Mouse (Mus musculus): ENCODE measurements around the gene Zswim9. TPM values are rescaled to one million over a fixed set of nuclear protein-coding genes. Genes with fewer than 3 reads are reported as not detected.
A peak's percentile ranks its signal among the peaks of the same experiment; 100 is the strongest.

Gene Zswim9
- polyA plus RNA-seq, 1 experiment from 2014 or later = 3.3 TPM

DNA sequence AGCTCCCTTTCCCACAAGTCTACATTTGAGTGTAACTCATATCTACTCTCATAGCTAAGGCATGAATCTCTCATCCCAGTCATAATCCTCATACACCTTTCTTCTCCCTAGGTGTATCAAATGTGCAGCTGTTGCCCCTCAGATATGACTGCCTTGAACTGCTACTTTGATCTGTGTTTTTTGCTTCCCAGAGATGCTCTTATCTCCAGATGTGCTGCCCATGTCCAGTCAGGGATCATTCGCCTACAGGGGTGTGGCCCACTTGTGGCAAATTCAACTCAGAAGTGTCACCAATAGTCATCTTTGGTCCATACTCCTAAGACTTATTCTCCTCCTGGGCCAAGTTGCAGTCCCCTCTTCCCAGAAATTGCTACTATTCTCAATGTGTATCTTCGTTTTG is 688 bp downstream of the Zswim9 start:
- peak overlapping the region; percentile 84 for H3K4me3 ChIP-seq (ENCODE audit: low read depth, low read length)
- H3K4me2 ChIP-seq (ENCODE audit: low read depth, low read length) = peak overlapping the region; percentile 63
- H3K27me3 ChIP-seq (ENCODE audit: control insufficient read depth, insufficient read depth, low read depth, low read length) = no peaks in the 10 kb centered on the region
- peaks cover 15% of the 10 kb centered on the region; the same call in 1 of the 2 replicates for H3K36me3 ChIP-seq (ENCODE audit: control insufficient read depth, insufficient read depth)
- peak; percentile 7; the same call in 1 of the 2 replicates for ATAC-seq (ENCODE audit: low read depth)
- peak overlapping the region; percentile 87 for H3K9ac ChIP-seq (ENCODE audit: low read depth, low read length)
- WGBS (ENCODE audit: insufficient replicate concordance) = 9% methylated on average over 2 of the region's 2 CpGs
- no peaks in the 10 kb centered on the region for H3K9me3 ChIP-seq (replicated peaks; ENCODE audit: control insufficient read depth, low read length)
- H3K27ac ChIP-seq (ENCODE audit: low read length) = peak overlapping the region; percentile 89
- peaks cover 9% of the 10 kb centered on the region for H3K4me1 ChIP-seq (ENCODE audit: control insufficient read depth, low read depth, low read length)

DNA sequence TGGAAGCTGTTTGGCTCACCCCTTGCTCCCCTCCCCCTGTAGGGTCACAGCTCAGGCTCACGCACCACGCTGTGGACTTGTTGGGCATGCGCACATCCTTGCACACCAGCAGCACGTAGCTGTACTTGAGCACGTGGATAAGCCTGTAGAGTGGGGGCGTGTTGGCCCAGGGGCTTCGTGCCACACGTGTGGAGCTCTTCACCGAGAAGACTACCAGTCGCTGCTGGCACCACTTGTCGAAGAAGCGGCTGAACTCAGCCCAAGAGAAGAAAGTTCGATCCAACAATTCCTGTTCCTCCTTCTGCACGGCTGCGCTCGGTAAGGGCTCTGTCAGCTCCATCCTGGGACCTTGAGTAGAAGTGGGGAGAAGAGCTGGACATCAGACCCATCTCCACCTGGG is 1.4 kb downstream of the Zswim9 start, which contains the start of gene Lig1:
Gene Lig1, plus strand, starts transcription at position 203 of the 400 bp plus-strand sequence.
- Histone ChIP-seq H3K36me3 (ENCODE audit: control insufficient read depth, insufficient read depth) (peaks cover 8% of the 10 kb centered on the region; the same call in 1 of the 2 replicates), H3K4me3 (ENCODE audit: low read depth, low read length) (peak within 1 kb of the TSS; percentile 84), H3K9ac (ENCODE audit: low read depth, low read length) (peak within 1 kb of the TSS; percentile 87), H3K27ac (ENCODE audit: low read length) (peak within 1 kb of the TSS; percentile 89), H3K4me2 (ENCODE audit: low read depth, low read length) (peak within 1 kb of the TSS; percentile 63), H3K9me3 (replicated peaks; ENCODE audit: control insufficient read depth, low read length) (no peaks in the 10 kb centered on the region), H3K4me1 (ENCODE audit: control insufficient read depth, low read depth, low read length) (peaks cover 9% of the 10 kb centered on the region), H3K27me3 (ENCODE audit: control insufficient read depth, insufficient read depth, low read depth, low read length) (no peaks in the 10 kb centered on the region)
- 90% methylated on average over 16 of the region's 16 CpGs for WGBS (ENCODE audit: insufficient replicate concordance)
- no peak for ATAC-seq (ENCODE audit: low read depth)

DNA sequence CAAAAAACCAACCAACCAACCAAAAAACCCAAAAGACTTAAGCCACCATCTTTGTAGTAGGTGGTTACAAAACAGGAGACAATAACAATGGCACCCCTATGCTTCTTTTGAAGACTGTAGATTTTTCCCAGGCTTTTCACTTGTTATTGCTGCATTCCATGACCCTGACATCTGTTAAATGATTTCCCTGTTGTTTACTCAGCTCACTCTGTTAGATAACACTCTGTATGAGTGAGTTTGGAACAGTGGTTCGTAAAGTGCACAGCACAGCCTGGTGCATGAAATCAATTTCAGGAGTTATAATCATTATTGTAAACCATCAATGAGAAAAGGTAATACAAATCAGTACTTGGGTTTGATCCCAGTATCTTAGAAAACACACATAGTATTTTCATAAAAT is 6.8 kb downstream of the Zswim9 start:
- ATAC-seq (ENCODE audit: low read depth) = peak; percentile 80

DNA sequence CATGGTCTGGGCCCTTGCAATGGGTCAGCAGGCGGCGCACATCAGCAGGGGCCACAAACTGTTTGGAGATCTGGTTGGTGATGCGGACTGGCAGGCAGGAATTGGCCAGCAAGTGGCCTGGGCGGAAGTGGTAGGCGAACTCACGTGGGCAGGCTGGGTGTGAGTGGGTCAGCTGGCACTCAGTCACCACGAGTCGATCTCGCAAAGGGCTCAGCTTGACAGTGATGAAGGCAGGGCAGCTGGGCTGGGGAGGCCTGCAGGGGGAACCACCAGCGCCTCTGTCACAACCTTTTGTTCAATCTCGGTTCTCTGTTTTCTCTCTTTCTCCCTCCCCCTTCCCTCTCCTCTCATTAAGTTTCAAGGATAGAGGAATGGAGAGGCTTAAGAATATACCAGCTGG is 9.1 kb downstream of the Zswim9 start:
- H3K4me2 ChIP-seq (ENCODE audit: low read depth, low read length) = no peak overlapping the region
- H3K9ac ChIP-seq (ENCODE audit: low read depth, low read length) = no peak overlapping the region
- ATAC-seq (ENCODE audit: low read depth) = no peak
- H3K27ac ChIP-seq (ENCODE audit: low read length) = no peak overlapping the region
- 74% methylated on average over 11 of the region's 11 CpGs for WGBS (ENCODE audit: insufficient replicate concordance)
- no peak overlapping the region for H3K4me3 ChIP-seq (ENCODE audit: low read depth, low read length)
- no peaks in the 10 kb centered on the region for H3K4me1 ChIP-seq (ENCODE audit: control insufficient read depth, low read depth, low read length)
- no peaks in the 10 kb centered on the region for H3K36me3 ChIP-seq (ENCODE audit: control insufficient read depth, insufficient read depth)
- H3K9me3 ChIP-seq (replicated peaks; ENCODE audit: control insufficient read depth, low read length) = no peaks in the 10 kb centered on the region
- no peaks in the 10 kb centered on the region for H3K27me3 ChIP-seq (ENCODE audit: control insufficient read depth, insufficient read depth, low read depth, low read length)

More for the DNA sequence above, 6.8 kb downstream of the Zswim9 start:
- WGBS (ENCODE audit: insufficient replicate concordance) = 64% methylated on average over 1 of the region's 1 CpGs
- H3K36me3 ChIP-seq (ENCODE audit: control insufficient read depth, insufficient read depth) = peaks cover 5% of the 10 kb centered on the region; the same call in 1 of the 2 replicates
- no peak overlapping the region for H3K4me3 ChIP-seq (ENCODE audit: low read depth, low read length)
- H3K27me3 ChIP-seq (ENCODE audit: control insufficient read depth, insufficient read depth, low read depth, low read length) = no peaks in the 10 kb centered on the region
- no peaks in the 10 kb centered on the region for H3K9me3 ChIP-seq (replicated peaks; ENCODE audit: control insufficient read depth, low read length)
- H3K4me2 ChIP-seq (ENCODE audit: low read depth, low read length) = no peak overlapping the region
- no peaks in the 10 kb centered on the region for H3K4me1 ChIP-seq (ENCODE audit: control insufficient read depth, low read depth, low read length)
- no peak overlapping the region for H3K27ac ChIP-seq (ENCODE audit: low read length)
- H3K9ac ChIP-seq (ENCODE audit: low read depth, low read length) = no peak overlapping the region

DNA sequence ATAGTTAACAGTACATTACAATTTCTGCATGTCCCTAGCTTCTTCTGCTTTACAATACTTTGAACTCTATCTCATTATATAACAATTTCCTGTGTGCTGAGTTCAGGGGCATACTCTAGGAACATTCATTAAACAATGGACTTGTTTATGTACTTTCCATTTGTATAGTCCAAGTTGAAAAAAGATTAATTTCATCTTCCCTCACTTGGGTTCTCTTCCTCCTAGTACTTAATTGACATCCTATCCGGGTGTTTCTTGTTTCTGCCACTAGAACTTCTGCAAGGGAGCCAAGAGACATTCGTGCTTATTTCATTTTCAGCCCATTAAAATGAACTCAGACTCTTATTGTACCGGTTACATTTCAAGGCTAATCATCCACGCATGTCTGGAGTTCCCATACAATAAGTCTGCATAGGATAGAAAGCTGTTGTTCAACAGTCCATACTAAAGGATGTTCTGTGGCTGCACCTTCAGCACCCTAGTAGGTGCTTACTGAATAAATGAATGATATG is 9.7 kb downstream of the Zswim9 start:
- ATAC-seq (ENCODE audit: low read depth) = no peak
- Histone ChIP-seq H3K4me2 (ENCODE audit: low read depth, low read length) (no peak overlapping the region), H3K9ac (ENCODE audit: low read depth, low read length) (no peak overlapping the region), H3K27me3 (ENCODE audit: control insufficient read depth, insufficient read depth, low read depth, low read length) (no peaks in the 10 kb centered on the region), H3K4me1 (ENCODE audit: control insufficient read depth, low read depth, low read length) (no peaks in the 10 kb centered on the region), H3K27ac (ENCODE audit: low read length) (no peak overlapping the region), H3K36me3 (ENCODE audit: control insufficient read depth, insufficient read depth) (no peaks in the 10 kb centered on the region), H3K4me3 (ENCODE audit: low read depth, low read length) (no peak overlapping the region), H3K9me3 (replicated peaks; ENCODE audit: control insufficient read depth, low read length) (no peaks in the 10 kb centered on the region)
- 79% methylated on average over 4 of the region's 4 CpGs for WGBS (ENCODE audit: insufficient replicate concordance)

DNA sequence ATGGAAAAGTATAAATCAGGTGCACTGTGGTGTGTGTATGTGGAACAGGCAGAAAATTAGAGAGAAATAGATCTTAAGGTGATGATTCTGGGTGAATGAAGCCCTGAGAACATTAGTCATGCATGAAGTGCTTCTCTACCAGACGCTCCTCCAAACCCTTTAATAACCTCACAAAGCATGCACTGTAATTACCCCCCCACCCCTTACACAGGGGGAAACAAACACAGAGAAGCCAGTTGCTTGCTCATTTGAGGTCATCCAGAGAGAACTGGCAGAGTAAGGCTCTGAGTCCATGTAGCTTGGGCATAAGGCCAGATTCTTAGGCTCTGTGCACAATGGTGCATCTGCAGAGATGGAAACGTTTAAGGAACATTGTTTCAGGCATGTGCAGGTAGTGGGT is 14.1 kb downstream of the Zswim9 start:
- no peaks in the 10 kb centered on the region for H3K27me3 ChIP-seq (ENCODE audit: control insufficient read depth, insufficient read depth, low read depth, low read length)
- 50% methylated on average over 2 of the region's 2 CpGs for WGBS (ENCODE audit: insufficient replicate concordance)
- no peak overlapping the region for H3K9ac ChIP-seq (ENCODE audit: low read depth, low read length)
- no peaks in the 10 kb centered on the region for H3K4me1 ChIP-seq (ENCODE audit: control insufficient read depth, low read depth, low read length)
- no peak overlapping the region for H3K4me3 ChIP-seq (ENCODE audit: low read depth, low read length)
- no peaks in the 10 kb centered on the region for H3K36me3 ChIP-seq (ENCODE audit: control insufficient read depth, insufficient read depth)
- no peaks in the 10 kb centered on the region for H3K9me3 ChIP-seq (replicated peaks; ENCODE audit: control insufficient read depth, low read length)
- no peak overlapping the region for H3K27ac ChIP-seq (ENCODE audit: low read length)
- no peak overlapping the region for H3K4me2 ChIP-seq (ENCODE audit: low read depth, low read length)
- no peak for ATAC-seq (ENCODE audit: low read depth)

DNA sequence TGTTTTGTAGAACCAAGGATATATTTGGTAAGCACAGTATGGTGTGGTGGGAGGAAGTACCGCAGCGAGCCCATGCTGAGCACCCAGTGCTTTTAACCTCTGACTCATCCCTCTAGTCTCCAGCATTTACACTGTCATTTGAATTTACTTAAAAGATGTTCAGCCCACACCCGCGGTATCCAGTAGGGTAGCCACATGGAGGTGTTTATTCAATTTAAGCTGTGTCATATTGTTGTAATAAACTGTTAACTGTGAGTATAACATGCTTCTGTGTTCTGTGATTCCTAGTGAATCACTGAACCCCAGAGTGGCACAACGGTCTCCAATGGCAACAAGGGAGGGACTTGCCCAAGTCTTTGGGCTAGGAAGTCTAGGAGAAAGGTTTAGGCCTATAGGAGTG is 14.7 kb downstream of the Zswim9 start:
- no peaks in the 10 kb centered on the region for H3K36me3 ChIP-seq (ENCODE audit: control insufficient read depth, insufficient read depth)
- ATAC-seq (ENCODE audit: low read depth) = no peak
- 74% methylated on average over 5 of the region's 5 CpGs for WGBS (ENCODE audit: insufficient replicate concordance)
- H3K4me3 ChIP-seq (ENCODE audit: low read depth, low read length) = no peak overlapping the region
- H3K4me1 ChIP-seq (ENCODE audit: control insufficient read depth, low read depth, low read length) = no peaks in the 10 kb centered on the region
- H3K4me2 ChIP-seq (ENCODE audit: low read depth, low read length) = no peak overlapping the region
- no peaks in the 10 kb centered on the region for H3K27me3 ChIP-seq (ENCODE audit: control insufficient read depth, insufficient read depth, low read depth, low read length)
- H3K9me3 ChIP-seq (replicated peaks; ENCODE audit: control insufficient read depth, low read length) = no peaks in the 10 kb centered on the region
- no peak overlapping the region for H3K9ac ChIP-seq (ENCODE audit: low read depth, low read length)
- no peak overlapping the region for H3K27ac ChIP-seq (ENCODE audit: low read length)

DNA sequence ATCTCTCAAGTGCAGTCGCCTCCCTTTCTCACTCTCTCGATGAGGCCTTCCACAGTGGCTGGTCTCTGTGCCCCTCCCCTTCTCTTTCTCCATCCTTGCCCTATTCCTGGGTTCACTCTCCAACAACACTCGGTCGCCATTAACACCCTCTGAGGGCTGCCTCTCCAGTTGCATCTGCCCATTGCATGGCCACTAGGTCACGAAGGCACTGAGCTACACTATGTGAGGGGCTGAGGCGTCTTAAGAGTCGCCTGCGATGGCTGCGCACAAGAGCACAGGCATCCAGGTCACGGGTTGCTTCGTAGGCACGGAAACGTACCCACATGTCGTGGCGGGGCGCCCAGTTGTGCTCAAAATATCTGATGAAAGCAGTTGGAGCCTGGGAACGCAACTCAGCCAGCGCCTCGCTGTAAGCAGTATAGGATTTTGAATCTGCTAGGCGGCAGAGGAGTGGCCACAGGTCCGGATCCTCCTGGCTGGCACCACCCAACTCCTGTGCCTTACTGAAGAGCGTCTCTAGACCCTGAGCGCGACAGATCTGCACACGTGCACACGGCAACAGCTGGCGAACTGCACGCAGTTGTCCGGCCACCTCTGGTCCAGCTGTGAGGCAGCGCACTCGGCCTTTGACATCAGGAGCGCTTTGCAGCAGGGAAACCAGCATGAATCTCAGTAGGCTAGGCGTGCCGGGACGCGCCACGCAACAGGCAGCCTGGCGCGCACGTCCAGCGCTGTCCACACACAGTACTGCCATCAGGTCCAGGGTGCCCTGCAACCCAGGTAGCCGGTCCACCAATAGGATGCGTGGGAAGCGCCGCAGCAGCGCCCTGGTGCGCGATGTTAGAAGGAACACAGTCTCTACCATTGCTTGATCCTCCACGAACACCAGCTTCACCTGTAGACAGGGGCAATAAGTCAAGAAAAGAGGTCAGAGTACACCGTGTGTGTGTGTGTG is 17.5 kb downstream of the Zswim9 start:
- 46% methylated on average over 50 of the region's 50 CpGs for WGBS (ENCODE audit: insufficient replicate concordance)
- Histone ChIP-seq H3K27ac (ENCODE audit: low read length) (no peak overlapping the region), H3K4me3 (ENCODE audit: low read depth, low read length) (no peak overlapping the region), H3K9me3 (replicated peaks; ENCODE audit: control insufficient read depth, low read length) (no peaks in the 10 kb centered on the region), H3K36me3 (ENCODE audit: control insufficient read depth, insufficient read depth) (no peaks in the 10 kb centered on the region), H3K27me3 (ENCODE audit: control insufficient read depth, insufficient read depth, low read depth, low read length) (no peaks in the 10 kb centered on the region), H3K4me1 (ENCODE audit: control insufficient read depth, low read depth, low read length) (no peaks in the 10 kb centered on the region), H3K4me2 (ENCODE audit: low read depth, low read length) (no peak overlapping the region), H3K9ac (ENCODE audit: low read depth, low read length) (no peak overlapping the region)
- no peak for ATAC-seq (ENCODE audit: low read depth)

DNA sequence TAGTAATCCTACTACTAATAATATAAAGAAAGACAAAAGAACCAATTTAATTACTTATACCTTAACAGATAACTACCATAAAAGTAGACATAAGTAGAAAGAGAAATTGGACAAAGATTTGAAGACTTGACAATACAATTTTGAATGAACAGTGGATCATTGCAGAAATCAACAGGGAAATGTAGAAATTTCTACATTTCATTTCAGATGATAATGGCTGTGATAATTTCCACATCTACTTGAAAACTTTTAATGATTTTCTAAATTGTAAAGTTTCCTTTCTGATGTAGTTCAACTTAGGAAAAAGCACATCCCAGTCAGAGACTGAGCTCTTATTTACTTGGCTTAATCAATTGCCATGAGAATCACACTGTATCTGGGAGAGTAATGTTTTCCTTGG is 65.8 kb downstream of the Zswim9 start, which contains the start of gene Vmn1r89:
Gene Vmn1r89, plus strand, starts transcription at position 301 of the 400 bp plus-strand sequence.
- Histone ChIP-seq H3K4me2 (ENCODE audit: low read depth, low read length) (no peak within 1 kb of the TSS), H3K27me3 (ENCODE audit: control insufficient read depth, insufficient read depth, low read depth, low read length) (no peaks in the 10 kb centered on the region), H3K36me3 (ENCODE audit: control insufficient read depth, insufficient read depth) (no peaks in the 10 kb centered on the region), H3K9ac (ENCODE audit: low read depth, low read length) (no peak within 1 kb of the TSS), H3K9me3 (replicated peaks; ENCODE audit: control insufficient read depth, low read length) (no peaks in the 10 kb centered on the region; the same call in 1 of the 2 replicates), H3K4me1 (ENCODE audit: control insufficient read depth, low read depth, low read length) (no peaks in the 10 kb centered on the region), H3K27ac (ENCODE audit: low read length) (no peak within 1 kb of the TSS), H3K4me3 (ENCODE audit: low read depth, low read length) (no peak within 1 kb of the TSS)
- ATAC-seq (ENCODE audit: low read depth) = no peak

Data from liver, embryonic 16.5 days (tissue).